In genomic region chr15:86104401-86105344, GRCm38 (mm10) we compare ENCODE assay signal across 14 mouse cellular contexts. TPM values are rescaled to one million over a fixed set of nuclear protein-coding genes. Genes with fewer than 3 reads are reported as not detected.
A peak's percentile ranks its signal among the peaks of the same experiment; 100 is the strongest.
DNase-seq lines count a peak whose midpoint lies in the region; ATAC-seq and TF ChIP-seq lines count a peak whose summit lies in the region.
"Had no signal": no experiment of that assay in that cellular context is flagged by ENCODE, and none has a peak within 500 bp of the region (broad histone marks: within the 10 kb centered on the region; RNA-seq: fewer than 3 reads in every experiment).

No protein-coding gene starts in this region.

- peaks cover 11% of the 10 kb centered on the region; the same call in 1 of the 2 replicates for H3K4me1 ChIP-seq in stomach, embryonic 15.5 days
- peaks cover 3% of the 10 kb centered on the region; the same call in 1 of the 2 replicates for H3K4me1 ChIP-seq in stomach, postnatal 0 days (replicated peaks; ENCODE audit: control insufficient read depth, insufficient read depth)
- H3K4me1 ChIP-seq in liver, embryonic 12.5 days, result peaks cover 74% of the 10 kb centered on the region
- H3K4me1 ChIP-seq in forebrain, embryonic 15.5 days, result peaks cover 12% of the 10 kb centered on the region

- no peak overlapping the region for H3K4me3 ChIP-seq in stomach, embryonic 15.5 days (replicated peaks)
- no peak overlapping the region for H3K4me3 ChIP-seq in stomach, postnatal 0 days (ENCODE audit: low read depth, low read length)
- peak overlapping the region; percentile 0; the same call in 1 of the 2 replicates for H3K4me3 ChIP-seq in liver, embryonic 12.5 days
- H3K4me3 ChIP-seq in forebrain, embryonic 15.5 days, result no peak overlapping the region
- H3K4me3 ChIP-seq: hindbrain, embryonic 12.5 days; limb, embryonic 10.5 days had no signal

- TF ChIP-seq CTCF in stomach, postnatal 0 days (IDR thresholded peaks at IDR 0.05; ENCODE audit: low read depth), result no peak

- 87% methylated on average over 19 of the region's 19 CpGs for WGBS in stomach, embryonic 15.5 days
- 90% methylated on average over 19 of the region's 19 CpGs for WGBS in stomach, postnatal 0 days
- 39% methylated on average over 19 of the region's 19 CpGs for WGBS in liver, embryonic 12.5 days (ENCODE audit: insufficient replicate concordance)
- 93% methylated on average over 19 of the region's 19 CpGs for WGBS in forebrain, embryonic 15.5 days

- DNase-seq in gastrocnemius, adult 18-20 months (ENCODE audit: low spot score), result peak; percentile 39
- DNase-seq in gastrocnemius, adult 8-10 months (ENCODE audit: low spot score in 2 of 2), result no peak
- no peak for DNase-seq in stomach, postnatal 0 days (ENCODE audit: low spot score)
- DNase-seq in lung, postnatal 25 days (ENCODE audit: low spot score), result no peak
- DNase-seq in embryo, embryonic 11 days, result no peak
- DNase-seq: cerebellum, postnatal 10 days; kidney, adult 8-10 months; lung, postnatal 36 days had no signal

- no peaks in the 10 kb centered on the region for H3K36me3 ChIP-seq in stomach, embryonic 15.5 days
- H3K36me3 ChIP-seq in stomach, postnatal 0 days (ENCODE audit: control insufficient read depth, insufficient read depth, low read length), result peaks cover 6% of the 10 kb centered on the region; the same call in 1 of the 2 replicates
- H3K36me3 ChIP-seq in liver, embryonic 12.5 days, result peaks cover 25% of the 10 kb centered on the region
- H3K36me3 ChIP-seq in forebrain, embryonic 15.5 days, result peaks cover 18% of the 10 kb centered on the region; the same call in 1 of the 2 replicates

- H3K27ac ChIP-seq in stomach, embryonic 15.5 days, result 0 out of 2 replicates have a peak overlapping the region, but pooled peaks have one; percentile 21
- no peak overlapping the region for H3K27ac ChIP-seq in stomach, postnatal 0 days (replicated peaks)
- peak overlapping the region; percentile 98 for H3K27ac ChIP-seq in liver, embryonic 12.5 days
- no peak overlapping the region for H3K27ac ChIP-seq in forebrain, embryonic 15.5 days (replicated peaks)
- H3K27ac ChIP-seq: hindbrain, embryonic 12.5 days; limb, embryonic 10.5 days had no signal

- ATAC-seq in stomach, embryonic 15.5 days (ENCODE audit: insufficient read depth, low FRiP score, low read depth), result peak; percentile 74; the same call in 1 of the 2 replicates
- no peak for ATAC-seq in stomach, postnatal 0 days (ENCODE audit: low FRiP score, low TSS enrichment)
- peak; percentile 88 for ATAC-seq in liver, embryonic 12.5 days
- ATAC-seq in forebrain, embryonic 15.5 days (replicated peaks), result no peak
- ATAC-seq: activated CD4-positive, CD25-positive, alpha-beta regulatory T cell, adult 4 months had no signal

- H3K9me3 ChIP-seq in stomach, embryonic 15.5 days, result no peaks in the 10 kb centered on the region
- H3K9me3 ChIP-seq in stomach, postnatal 0 days (ENCODE audit: control insufficient read depth, low read length), result no peaks in the 10 kb centered on the region
- no peaks in the 10 kb centered on the region for H3K9me3 ChIP-seq in liver, embryonic 12.5 days (replicated peaks)
- no peaks in the 10 kb centered on the region for H3K9me3 ChIP-seq in forebrain, embryonic 15.5 days
- H3K9me3 ChIP-seq: hindbrain, embryonic 12.5 days; limb, embryonic 10.5 days had no signal

- no peak overlapping the region for H3K4me2 ChIP-seq in stomach, embryonic 15.5 days
- no peak overlapping the region for H3K4me2 ChIP-seq in stomach, postnatal 0 days (replicated peaks; ENCODE audit: low read depth)
- H3K4me2 ChIP-seq in liver, embryonic 12.5 days, result peak overlapping the region; percentile 60
- H3K4me2 ChIP-seq in forebrain, embryonic 15.5 days (replicated peaks), result no peak overlapping the region
- H3K4me2 ChIP-seq: hindbrain, embryonic 12.5 days had no signal

- TF ChIP-seq EP300 in stomach, postnatal 0 days (optimal IDR thresholded peaks at IDR 0.05), result no peak

- no peak overlapping the region for H3K9ac ChIP-seq in stomach, embryonic 15.5 days
- H3K9ac ChIP-seq in stomach, postnatal 0 days (ENCODE audit: low read length), result no peak overlapping the region
- peak overlapping the region; percentile 66 for H3K9ac ChIP-seq in liver, embryonic 12.5 days
- no peak overlapping the region for H3K9ac ChIP-seq in forebrain, embryonic 15.5 days (replicated peaks)
- H3K9ac ChIP-seq: hindbrain, embryonic 12.5 days had no signal

- no peaks in the 10 kb centered on the region for H3K27me3 ChIP-seq in stomach, embryonic 15.5 days (replicated peaks)
- H3K27me3 ChIP-seq in stomach, postnatal 0 days (ENCODE audit: control insufficient read depth, insufficient read depth, low read length), result no peaks in the 10 kb centered on the region
- no peaks in the 10 kb centered on the region for H3K27me3 ChIP-seq in liver, embryonic 12.5 days (replicated peaks)
- no peaks in the 10 kb centered on the region for H3K27me3 ChIP-seq in forebrain, embryonic 15.5 days
- H3K27me3 ChIP-seq: hindbrain, embryonic 12.5 days had no signal

RNA-seq across cellular contexts. Expression of gene Gramd4, which starts 47.2 kb away (rescaled TPM):
- total RNA-seq in gastrocnemius, adult 18-20 months (2021), result 10 to 100 TPM in 1 of 2 experiments, 1 to 10 TPM in 1; 7.6 to 12.1 TPM
- total RNA-seq in gastrocnemius, adult 8-10 months (2022), result 1 to 10 TPM; 5.8 to 9.2 (median 8.1) TPM
- polyA plus RNA-seq in stomach, embryonic 15.5 days (2015; fragmentation: Nextera tagmentation; extraction: Ambion mirVana), result 13.8 and 15.2 TPM in 2 replicates
- 11.1 and 11.4 TPM in 2 replicates for polyA plus RNA-seq in stomach, postnatal 0 days (2015; fragmentation: Nextera tagmentation; extraction: Ambion mirVana)
- 14.4 and 15.1 TPM in 2 replicates for polyA plus RNA-seq in liver, embryonic 12.5 days (2016; fragmentation: Nextera tagmentation; extraction: Ambion mirVana)
- 48.8 and 52.9 TPM in 2 replicates for polyA plus RNA-seq in forebrain, embryonic 15.5 days (2015; fragmentation: Nextera tagmentation; extraction: Ambion mirVana)

Comparison
In these comparisons a context has a peak if more than half of its experiments do, and no peak if none do; other contexts are left out.
1. ATAC-seq: peak in stomach, embryonic 15.5 days (single experiment) and liver, embryonic 12.5 days (single experiment); none in stomach, postnatal 0 days (single experiment) and forebrain, embryonic 15.5 days (single experiment).
2. H3K27ac ChIP-seq: peak in stomach, embryonic 15.5 days (single experiment) and liver, embryonic 12.5 days (single experiment); none in stomach, postnatal 0 days (single experiment) and forebrain, embryonic 15.5 days (single experiment).